Comparison of ENCODE assay signal across 8 mouse cellular contexts in the genomic region with DNA sequence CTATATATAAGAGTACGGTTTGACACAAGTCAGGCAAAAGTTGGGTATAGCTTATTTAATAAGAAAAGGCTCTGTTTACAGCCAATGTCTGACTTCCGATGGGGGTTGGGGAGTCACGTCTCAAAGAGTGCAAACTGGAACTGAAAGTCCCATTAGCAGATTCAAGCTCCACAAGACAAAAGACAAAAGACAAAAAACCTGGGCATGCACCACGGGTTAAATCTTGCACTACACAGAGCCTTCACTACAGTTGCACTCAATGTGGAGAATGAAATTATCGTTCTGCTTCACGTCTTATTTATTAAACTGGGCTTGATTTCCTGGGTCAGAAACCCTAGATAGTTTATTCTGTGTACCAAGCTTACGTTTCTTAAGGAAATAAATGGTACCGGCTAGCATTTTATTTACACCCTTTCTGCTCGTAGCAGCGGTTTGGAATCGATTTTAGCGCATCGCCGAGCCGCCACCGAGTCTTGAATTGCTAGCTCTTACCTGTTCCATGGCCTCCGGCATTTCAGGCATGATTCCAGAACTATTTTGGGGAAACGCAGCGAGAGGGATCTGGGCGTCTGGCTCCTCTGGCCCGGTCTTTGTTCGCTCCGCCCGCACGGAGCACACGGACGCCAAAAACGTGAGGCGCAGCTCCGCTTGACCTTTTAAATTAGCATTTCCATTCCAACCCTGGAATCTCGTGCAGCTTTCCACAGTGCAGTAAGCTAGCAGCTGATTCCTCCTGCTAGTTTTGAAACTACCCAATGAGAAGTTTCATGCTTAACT. TPM values are rescaled to one million over a fixed set of nuclear protein-coding genes. Genes with fewer than 3 reads are reported as not detected.
DNase-seq lines count a peak whose midpoint lies in the region.

No protein-coding gene starts in this region.

- H3K36me3 ChIP-seq in hindbrain, embryonic 10.5 days = peaks cover 2% of the 10 kb centered on the region

- H3K27me3 ChIP-seq in hindbrain, embryonic 10.5 days (ENCODE audit: insufficient read depth, poor library complexity, severe bottlenecking) = no peaks in the 10 kb centered on the region

- no peaks in the 10 kb centered on the region for H3K9me3 ChIP-seq in hindbrain, embryonic 10.5 days

- peak overlapping the region; percentile 79 for H3K4me3 ChIP-seq in hindbrain, embryonic 10.5 days

- peak; percentile 79 for DNase-seq in MN1 (ENCODE audit: low spot score)
- peak; percentile 81 for DNase-seq in cerebellum, adult 11-12 months
- peak; percentile 87 for DNase-seq in forelimb bud, embryonic 11.5 days (ENCODE audit: low read depth, low spot score)
- peak; percentile 75 for DNase-seq in hindbrain, embryonic 10.5 days (ENCODE audit: low spot score)
- peak; percentile 54 to 59 for DNase-seq in layer of hippocampus, postnatal 10 days (ENCODE audit: low spot score in 2 of 2)
- DNase-seq in lung, postnatal 25 days (ENCODE audit: low spot score) = peak; percentile 69
- DNase-seq in retina, postnatal 7 days (ENCODE audit: low read depth, low spot score) = peak; percentile 25
- peak; percentile 61 for DNase-seq in urinary bladder, postnatal 14 days (ENCODE audit: low spot score)

- H3K4me1 ChIP-seq in hindbrain, embryonic 10.5 days (replicated peaks) = peaks cover 27% of the 10 kb centered on the region

- peak overlapping the region; percentile 98 for H3K27ac ChIP-seq in hindbrain, embryonic 10.5 days

- under 1% methylated on average over 31 of the region's 31 CpGs for WGBS in hindbrain, embryonic 10.5 days

RNA-seq across cellular contexts. Expression of a gene that starts 0.5 kb away (rescaled TPM):
- polyA plus RNA-seq in hindbrain, embryonic 10.5 days (2016; fragmentation: Nextera tagmentation; extraction: Ambion mirVana) = 98.7 and 108 TPM in 2 replicates
- 10 to 100 TPM; 82.4 to 89.3 TPM for total RNA-seq in layer of hippocampus, postnatal 10 days (2021)

RNA-seq across cellular contexts. Expression of a gene that starts 38.7 kb away (rescaled TPM):
- 40.5 and 53.6 TPM in 2 replicates for polyA plus RNA-seq in hindbrain, embryonic 10.5 days (2016; fragmentation: Nextera tagmentation; extraction: Ambion mirVana)
- 1 to 10 TPM; 3.0 to 3.2 TPM for total RNA-seq in layer of hippocampus, postnatal 10 days (2021)

RNA-seq across cellular contexts. Expression of a gene that starts 39.0 kb away (rescaled TPM):
- polyA plus RNA-seq in hindbrain, embryonic 10.5 days (2016; fragmentation: Nextera tagmentation; extraction: Ambion mirVana) = 162 and 193 TPM in 2 replicates
- 10 to 100 TPM; 24.1 to 25.0 TPM for total RNA-seq in layer of hippocampus, postnatal 10 days (2021)

Comparison
In these comparisons a context has a peak if more than half of its experiments do, and no peak if none do; other contexts are left out.
1. Peak in every context shown above with its lines: DNase-seq, H3K4me3 ChIP-seq and H3K27ac ChIP-seq.
2. DNase-seq: peak in every context shown above with its lines; median percentile 87 in forelimb bud, embryonic 11.5 days; 81 in cerebellum, adult 11-12 months; 79 in MN1; 75 in hindbrain, embryonic 10.5 days; 69 in lung, postnatal 25 days; 61 in urinary bladder, postnatal 14 days; 56 in layer of hippocampus, postnatal 10 days; 25 in retina, postnatal 7 days.